Mouse (Mus musculus) embryonic fibroblast, embryonic 13.5 days (primary cell): ENCODE measurements around the gene Tulp4.
"Not testable (repeated sequence)": the region's sequence is repeated elsewhere in the genome, so short reads cannot be mapped to it uniquely, and the experiment has no call there.

ENCODE experiments used
- CTCF ChIP-seq: IDR thresholded peaks from 2 replicates; pipeline ENCODE4 v1.5.1; 2011; ENCODE audit warnings: mild to moderate bottlenecking, control low read depth, low read length, moderate library complexity, borderline replicate concordance; ENCODE audit not compliant: insufficient read depth
- POLR2A ChIP-seq: IDR thresholded peaks from 2 replicates; pipeline ENCODE4 v1.6.1; 2011; ENCODE audit warnings: low read depth, mild to moderate bottlenecking, control low read depth, low read length, moderate library complexity

- TF ChIP-seq POLR2A, CTCF: not testable (repeated sequence)
These were observed 168.5 kb downstream of the Tulp4 start for GRCm38 (mm10) chr17:6274693-6275092.
